Mouse (Mus musculus) myocyte (in vitro differentiated cells): ENCODE data around the gene Unc5c. TPM values are rescaled to one million over a fixed set of nuclear protein-coding genes. Genes with fewer than 3 reads are reported as not detected.

ENCODE experiments used
- H3K27me3 ChIP-seq: one replicate; pipeline ENCODE4 v1.6.1; 2011; ENCODE audit not compliant: control insufficient read depth, insufficient read depth, insufficient read length
- H3K36me3 ChIP-seq: one replicate; pipeline ENCODE4 v1.6.1; 2011; ENCODE audit not compliant: control insufficient read depth, insufficient read depth
- H3K4me2 ChIP-seq: one replicate; pipeline ENCODE4 v1.6.1; 2011; ENCODE audit warnings: low read depth, control low read depth
- H3K4me3 ChIP-seq: one replicate; pipeline ENCODE4 v1.5.1; 2011; ENCODE audit warnings: mild to moderate bottlenecking, control low read depth, moderate library complexity
- H3K79me2 ChIP-seq: one replicate; pipeline ENCODE4 v1.6.1; 2011; ENCODE audit not compliant: control insufficient read depth, insufficient read depth
- H3ac ChIP-seq: one replicate; pipeline ENCODE4 v1.6.1; 2011; ENCODE audit not compliant: control insufficient read depth, insufficient read length
- CEBPB ChIP-seq: IDR thresholded peaks from 2 replicates; pipeline ENCODE4 v1.6.1; 2011; ENCODE audit warnings: mild to moderate bottlenecking, moderate library complexity; ENCODE audit not compliant: poor library complexity, insufficient read depth, severe bottlenecking
- E2F4 ChIP-seq: IDR thresholded peaks from one replicate; pipeline ENCODE4 v1.6.1; 2011; ENCODE audit warnings: mild to moderate bottlenecking, control low read depth, moderate library complexity; ENCODE audit not compliant: insufficient read depth
- MAX ChIP-seq: IDR thresholded peaks from one replicate; pipeline ENCODE4 v1.6.1; 2011; ENCODE audit warnings: low read depth, mild to moderate bottlenecking, control low read depth
- MYOD1 ChIP-seq, 3 experiments: IDR thresholded peaks; one replicate each; pipeline ENCODE4 v1.6.1; 2011; ENCODE audit warnings: control low read depth in 2 of 3, low read depth in 2 of 3, mild to moderate bottlenecking in 2 of 3, moderate library complexity in 1 of 3; ENCODE audit not compliant: insufficient read length in 2 of 3, control insufficient read depth in 1 of 3
- MYOG ChIP-seq, 3 experiments: IDR thresholded peaks; one replicate each; pipeline ENCODE4 v1.6.1; 2011; ENCODE audit warnings: control low read depth in 2 of 3, low read depth in 2 of 3, mild to moderate bottlenecking in 2 of 3; ENCODE audit not compliant: insufficient read length in 2 of 3, control insufficient read depth in 1 of 3, insufficient read depth in 1 of 3
- POLR2A ChIP-seq: IDR thresholded peaks from one replicate; pipeline ENCODE4 v1.6.1; 2011; ENCODE audit warnings: low read depth, mild to moderate bottlenecking, control low read depth, moderate library complexity; ENCODE audit not compliant: insufficient read length
- POLR2AphosphoS2 ChIP-seq: IDR thresholded peaks from one replicate; pipeline ENCODE4 v1.6.1; 2011; ENCODE audit warnings: low read depth, control low read depth; ENCODE audit not compliant: insufficient read length
- SRF ChIP-seq: IDR thresholded peaks from one replicate; pipeline ENCODE4 v1.6.1; 2011; ENCODE audit warnings: low read depth; ENCODE audit not compliant: control insufficient read depth, insufficient read length
- TCF12 ChIP-seq: IDR thresholded peaks from one replicate; pipeline ENCODE4 v1.6.1; 2011; ENCODE audit warnings: mild to moderate bottlenecking, control low read depth; ENCODE audit not compliant: poor library complexity, insufficient read depth, severe bottlenecking
- TCF3 ChIP-seq: IDR thresholded peaks from one replicate; pipeline ENCODE4 v1.6.1; 2011; ENCODE audit warnings: low read depth, control low read depth; ENCODE audit not compliant: insufficient read length
- USF1 ChIP-seq: IDR thresholded peaks from one replicate; pipeline ENCODE4 v1.6.1; 2011; ENCODE audit warnings: low read depth, mild to moderate bottlenecking, control low read depth, moderate library complexity
- polyA plus RNA-seq: library from polyadenylated mRNA; unstranded; fragments of >200 nt; fragmentation: generic; extraction: Trizol; gene quantifications from one replicate; pipeline ENCODE4 v1.2.1, GENCODE M21; 2012; ENCODE audit warnings: missing spikeins

Unc5c gene
- polyA plus RNA-seq, 1 experiment: 1.00 TPM

GRCm38 (mm10) chr3:141872337-141873042 is 407.5 kb downstream of the Unc5c start:
- TF ChIP-seq MAX (no peak), POLR2A (no peak)
- no peaks in the 10 kb centered on the region for H3K36me3 ChIP-seq
- H3K4me3 ChIP-seq: no peak overlapping the region
- no peak overlapping the region for H3K4me2 ChIP-seq
- no peak overlapping the region for H3ac ChIP-seq
- no peaks in the 10 kb centered on the region for H3K27me3 ChIP-seq
- no peaks in the 10 kb centered on the region for H3K79me2 ChIP-seq

- Histone ChIP-seq H3K36me3 (no peaks in the 10 kb centered on the region), H3K79me2 (no peaks in the 10 kb centered on the region), H3K4me3 (no peak overlapping the region), H3ac (no peak overlapping the region), H3K4me2 (no peak overlapping the region), H3K27me3 (no peaks in the 10 kb centered on the region)
- TF ChIP-seq MYOG (IDR thresholded peaks at IDR 0.05; ENCODE audit: control insufficient read depth in 1 of 3, insufficient read depth in 1 of 3, insufficient read length in 2 of 3, low read depth in 2 of 3): no peak
- no peak for TF ChIP-seq SRF
- no peak for TF ChIP-seq TCF3
- no peak for TF ChIP-seq TCF12
- no peak for TF ChIP-seq E2F4
- TF ChIP-seq CEBPB: no peak
- TF ChIP-seq USF1: no peak
Observed at GRCm38 (mm10) chr3:141882496-141882895, 417.5 kb downstream of the Unc5c start.

- TF ChIP-seq MYOD1 (IDR thresholded peaks at IDR 0.05; ENCODE audit: control insufficient read depth in 1 of 3, insufficient read length in 2 of 3, low read depth in 2 of 3) (no peak), TCF3 (no peak), MYOG (IDR thresholded peaks at IDR 0.05; ENCODE audit: control insufficient read depth in 1 of 3, insufficient read depth in 1 of 3, insufficient read length in 2 of 3, low read depth in 2 of 3) (no peak), POLR2AphosphoS2 (no peak)
- Histone ChIP-seq H3K27me3 (no peaks in the 10 kb centered on the region), H3K36me3 (no peaks in the 10 kb centered on the region), H3ac (no peak overlapping the region), H3K4me3 (no peak overlapping the region), H3K79me2 (no peaks in the 10 kb centered on the region), H3K4me2 (no peak overlapping the region)
Observed at GRCm38 (mm10) chr3:141884190-141884589, 419.2 kb downstream of the Unc5c start.
